Mouse (Mus musculus) forebrain, postnatal 0 days (tissue): Measurements from ENCODE around the gene Actr1b. TPM values are rescaled to one million over a fixed set of nuclear protein-coding genes. Genes with fewer than 3 reads are reported as not detected.

Experiments
- ATAC-seq: fragments of 200-750 bp; cut with Nextera tagmentation; 2 replicates; pipeline ENCODE4 v1.8.0; 2017; ENCODE audit warnings: mild to moderate bottlenecking, moderate library complexity
- DNase-seq: peaks from one replicate; pipeline ENCODE4 v3.0.0-alpha.2; 2015
- H3K27ac ChIP-seq: fragments of 300-500 bp; sonication (generic); 2 replicates; pipeline ENCODE4 v1.5.1; 2014; ENCODE audit warnings: low read depth, mild to moderate bottlenecking, antibody characterized with exemption, low read length, moderate library complexity, mixed read lengths
- H3K27me3 ChIP-seq: fragments of 300-500 bp; sonication (generic); 2 replicates; pipeline ENCODE4 v1.6.1; 2014; ENCODE audit warnings: mild to moderate bottlenecking, low read length, mixed read lengths; ENCODE audit not compliant: insufficient read depth
- H3K36me3 ChIP-seq: fragments of 300-500 bp; sonication (generic); 2 replicates; pipeline ENCODE4 v1.6.1; 2014; ENCODE audit warnings: mild to moderate bottlenecking, moderate library complexity; ENCODE audit not compliant: insufficient read depth
- H3K4me1 ChIP-seq: fragments of 300-500 bp; sonication (generic); 2 replicates; pipeline ENCODE4 v1.6.1; 2014; ENCODE audit warnings: antibody characterized with exemption; ENCODE audit not compliant: insufficient read depth
- H3K4me2 ChIP-seq: fragments of 300-500 bp; sonication (generic); 2 replicates; pipeline ENCODE4 v1.6.1; 2014; ENCODE audit warnings: low read depth, mild to moderate bottlenecking, moderate library complexity
- H3K4me3 ChIP-seq: fragments of 300-500 bp; sonication (generic); 2 replicates; pipeline ENCODE4 v1.5.1; 2014; ENCODE audit warnings: low read depth, low read length, mixed read lengths
- H3K9ac ChIP-seq: fragments of 300-500 bp; sonication (generic); 2 replicates; pipeline ENCODE4 v1.6.1; 2014; ENCODE audit warnings: mild to moderate bottlenecking
- H3K9me3 ChIP-seq: fragments of 300-500 bp; sonication (generic); 2 replicates; pipeline ENCODE4 v1.6.1; 2016; ENCODE audit warnings: low read length
- CTCF ChIP-seq: sonication (generic); IDR thresholded peaks from 2 replicates; pipeline ENCODE4 v1.5.1; 2016; ENCODE audit warnings: antibody characterized with exemption, control low read depth, low read depth
- WGBS: fragments of 180-500 bp; shearing (Covaris S2); extraction: QIAGEN DNeasy Blood & Tissue Kit; methylation state at CpG from one replicate; pipeline ENCODE4 v1.1.7; 2014; 5-methylcytosine and 5-hydroxymethylcytosine counted together
- polyA plus RNA-seq: library from polyadenylated mRNA; unstranded; fragments of >200 nt; fragmentation: Nextera tagmentation; extraction: Ambion mirVana; gene quantifications from 2 replicates; pipeline ENCODE4 v1.2.1, GENCODE M21; 2015
- total RNA-seq: library from RNA; depleted of rRNA; stranded (reverse); fragments of >200 nt; gene quantifications from 2 replicates; pipeline ENCODE4 v1.2.3, GENCODE M21; 2014; rRNA removed

Actr1b gene
- total RNA-seq (137 TPM in 2 replicates), polyA plus RNA-seq (94.8 and 102 TPM in 2 replicates)

DNA sequence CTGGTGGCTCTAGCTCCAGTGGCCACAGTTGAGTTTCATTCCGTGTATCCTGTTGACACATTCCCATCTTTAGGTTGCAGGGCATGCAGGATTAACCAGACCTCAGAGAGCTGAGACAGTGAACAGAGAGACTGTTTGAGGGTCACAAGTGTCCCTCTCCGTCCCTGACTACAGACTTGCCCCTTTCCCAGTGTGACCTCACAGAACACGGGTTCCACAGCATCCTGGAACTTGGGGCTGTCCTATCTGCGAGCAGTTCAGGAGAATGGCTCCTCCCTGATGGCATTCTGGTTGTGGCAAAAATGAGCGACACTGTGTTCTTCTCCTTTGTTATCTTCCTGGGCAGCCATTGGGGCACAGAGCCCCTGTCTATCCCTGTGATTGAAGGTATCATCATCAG lies at the start of gene Actr1b:
Actr1b (minus strand) TSS at position 112 of the 400 bp plus-strand sequence.
- Histone ChIP-seq H3K36me3 (no peaks in the 10 kb centered on the region), H3K9me3 (no peaks in the 10 kb centered on the region), H3K4me3 (no peak within 1 kb of the TSS), H3K4me2 (no peak within 1 kb of the TSS), H3K9ac (no peak within 1 kb of the TSS), H3K4me1 (no peaks in the 10 kb centered on the region), H3K27ac (no peak within 1 kb of the TSS), H3K27me3 (no peaks in the 10 kb centered on the region)
- ATAC-seq: no peak
- WGBS: 77% methylated on average over 5 of the region's 5 CpGs
- no peak for DNase-seq
- TF ChIP-seq CTCF: no peak

- WGBS: 85% methylated on average over 11 of the region's 11 CpGs
- Histone ChIP-seq H3K9ac (no peak within 1 kb of the TSS), H3K36me3 (no peaks in the 10 kb centered on the region), H3K27me3 (no peaks in the 10 kb centered on the region), H3K4me3 (no peak within 1 kb of the TSS), H3K4me1 (no peaks in the 10 kb centered on the region), H3K9me3 (no peaks in the 10 kb centered on the region), H3K27ac (no peak within 1 kb of the TSS), H3K4me2 (no peak within 1 kb of the TSS)
- no peak for TF ChIP-seq CTCF
- ATAC-seq: no peak
- no peak for DNase-seq
These were observed 47.3 kb upstream of the Actr1b start, which contains the start of gene Zap70 for GRCm38 (mm10) chr1:36761568-36761967. TSS of gene Zap70 (plus strand) at chr1:36761798.

DNA sequence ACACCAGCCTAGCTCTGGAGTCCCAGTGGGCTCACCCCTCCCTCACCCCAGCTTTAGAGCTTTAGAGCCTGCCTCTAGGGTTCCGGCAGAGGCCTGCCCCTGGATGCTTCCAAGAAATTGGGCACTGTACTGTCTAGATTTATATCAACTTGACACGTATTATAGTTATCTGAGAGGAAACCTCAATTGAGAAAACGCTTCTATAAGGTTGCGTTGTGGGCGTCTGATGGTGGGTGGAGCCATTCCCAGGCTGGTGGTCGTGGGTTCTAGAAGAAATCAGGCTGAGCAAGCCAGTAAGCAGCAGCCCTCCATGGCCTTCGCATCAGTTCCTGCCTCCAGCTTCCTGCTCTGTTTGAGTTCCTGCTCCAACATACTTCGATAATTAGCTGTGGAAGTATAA lies 46.8 kb upstream of the Actr1b start:
- no peak for TF ChIP-seq CTCF
- Histone ChIP-seq H3K27ac (no peak overlapping the region), H3K4me1 (no peaks in the 10 kb centered on the region), H3K4me2 (no peak overlapping the region), H3K9ac (no peak overlapping the region), H3K4me3 (no peak overlapping the region), H3K9me3 (no peaks in the 10 kb centered on the region), H3K36me3 (no peaks in the 10 kb centered on the region), H3K27me3 (no peaks in the 10 kb centered on the region)
- no peak for DNase-seq
- WGBS: 81% methylated on average over 8 of the region's 8 CpGs
- ATAC-seq: no peak

GRCm38 (mm10) chr1:36760401-36760800 lies 46.2 kb upstream of the Actr1b start:
- H3K4me3 ChIP-seq: no peak overlapping the region
- DNase-seq (no peak), ATAC-seq (no peak)
- H3K4me2 ChIP-seq: no peak overlapping the region
- H3K27me3 ChIP-seq: no peaks in the 10 kb centered on the region
- H3K4me1 ChIP-seq: no peaks in the 10 kb centered on the region
- H3K36me3 ChIP-seq: no peaks in the 10 kb centered on the region
- H3K9me3 ChIP-seq: no peaks in the 10 kb centered on the region
- no peak overlapping the region for H3K27ac ChIP-seq
- TF ChIP-seq CTCF: no peak
- H3K9ac ChIP-seq: no peak overlapping the region
- WGBS: 88% methylated on average over 9 of the region's 9 CpGs

GRCm38 (mm10) chr1:36759076-36759475 lies 44.9 kb upstream of the Actr1b start:
- H3K36me3 ChIP-seq: no peaks in the 10 kb centered on the region
- 84% methylated on average over 18 of the region's 18 CpGs for WGBS
- no peak for DNase-seq
- no peak overlapping the region for H3K9ac ChIP-seq
- no peak for ATAC-seq
- H3K9me3 ChIP-seq: no peaks in the 10 kb centered on the region
- H3K4me2 ChIP-seq: no peak overlapping the region
- H3K4me1 ChIP-seq: no peaks in the 10 kb centered on the region
- H3K27ac ChIP-seq: no peak overlapping the region
- TF ChIP-seq CTCF: no peak
- no peaks in the 10 kb centered on the region for H3K27me3 ChIP-seq
- H3K4me3 ChIP-seq: no peak overlapping the region

- Histone ChIP-seq H3K4me1 (no peaks in the 10 kb centered on the region), H3K4me3 (no peak overlapping the region), H3K4me2 (no peak overlapping the region), H3K27ac (no peak overlapping the region), H3K9me3 (no peaks in the 10 kb centered on the region), H3K36me3 (no peaks in the 10 kb centered on the region), H3K27me3 (no peaks in the 10 kb centered on the region), H3K9ac (no peak overlapping the region)
- 92% methylated on average over 9 of the region's 9 CpGs for WGBS
- TF ChIP-seq CTCF: no peak
- no peak for DNase-seq
- ATAC-seq: no peak
These were observed 44.3 kb upstream of the Actr1b start for GRCm38 (mm10) chr1:36758553-36758952.

- H3K4me2 ChIP-seq: no peak overlapping the region
- WGBS: 87% methylated on average over 6 of the region's 6 CpGs
- no peak for DNase-seq
These were observed 39.9 kb upstream of the Actr1b start for GRCm38 (mm10) chr1:36753932-36754675.

More at GRCm38 (mm10) chr1:36753932-36754675, 39.9 kb upstream of the Actr1b start:
- Histone ChIP-seq H3K36me3 (no peaks in the 10 kb centered on the region), H3K4me1 (no peaks in the 10 kb centered on the region), H3K9me3 (no peaks in the 10 kb centered on the region), H3K9ac (no peak overlapping the region), H3K27me3 (no peaks in the 10 kb centered on the region), H3K27ac (no peak overlapping the region), H3K4me3 (no peak overlapping the region)
- TF ChIP-seq CTCF: no peak
- ATAC-seq: no peak
